Mouse (Mus musculus): ENCODE results near the gene Iba57. TPM values are rescaled to one million over a fixed set of nuclear protein-coding genes. Genes with fewer than 3 reads are reported as not detected.

Gene Iba57
- polyA plus RNA-seq, 1 experiment from 2014 or later, result 4.1 TPM

DNA sequence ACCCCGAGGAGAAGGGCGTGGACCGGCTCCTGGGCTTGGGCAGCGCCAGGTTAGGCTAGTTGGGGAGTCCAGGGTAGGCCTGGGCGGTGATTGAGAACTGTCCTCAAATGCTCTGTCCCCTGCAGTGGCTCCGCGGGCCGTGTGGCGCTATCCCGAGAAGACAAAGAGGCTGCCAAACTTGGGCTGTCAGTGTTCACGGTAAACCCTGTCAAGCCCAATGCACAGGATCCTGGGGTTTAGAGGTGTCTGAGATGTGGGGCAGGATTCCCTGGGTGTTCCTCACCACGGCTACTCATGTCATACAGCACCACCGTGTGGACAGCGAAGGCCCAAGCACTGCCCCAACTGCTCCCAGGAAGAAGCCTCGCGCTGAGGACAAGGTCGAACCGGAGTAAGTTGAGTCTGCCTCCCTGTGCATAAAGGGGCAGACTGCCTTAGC is 45.5 kb upstream of the Iba57 start:
- peak; percentile 86 for TF ChIP-seq CTCF (IDR thresholded peaks at IDR 0.05; ENCODE audit: low read depth)
- ATAC-seq, result peak; percentile 68
- peaks cover 49% of the 10 kb centered on the region for H3K36me3 ChIP-seq (ENCODE audit: control insufficient read depth, insufficient read depth)
- H3K4me2 ChIP-seq (replicated peaks; ENCODE audit: low read depth), result peak overlapping the region; percentile 85
- 0 out of 2 replicates have a peak, but pooled peaks cover 3% of the 10 kb centered on the region for H3K4me1 ChIP-seq (replicated peaks; ENCODE audit: control insufficient read depth, insufficient read depth, low read length)
- no peaks in the 10 kb centered on the region for H3K27me3 ChIP-seq (replicated peaks; ENCODE audit: control insufficient read depth, insufficient read depth, low read length)
- 8% methylated on average over 18 of the region's 18 CpGs for WGBS
- no peaks in the 10 kb centered on the region for H3K9me3 ChIP-seq (ENCODE audit: control insufficient read depth)
- peak overlapping the region; percentile 90 for H3K4me3 ChIP-seq (ENCODE audit: low read depth, low read length)
- peak overlapping the region; percentile 83 for H3K9ac ChIP-seq (ENCODE audit: low read depth, low read length)
- peak overlapping the region; percentile 97 for H3K27ac ChIP-seq (ENCODE audit: low read depth, low read length)

DNA sequence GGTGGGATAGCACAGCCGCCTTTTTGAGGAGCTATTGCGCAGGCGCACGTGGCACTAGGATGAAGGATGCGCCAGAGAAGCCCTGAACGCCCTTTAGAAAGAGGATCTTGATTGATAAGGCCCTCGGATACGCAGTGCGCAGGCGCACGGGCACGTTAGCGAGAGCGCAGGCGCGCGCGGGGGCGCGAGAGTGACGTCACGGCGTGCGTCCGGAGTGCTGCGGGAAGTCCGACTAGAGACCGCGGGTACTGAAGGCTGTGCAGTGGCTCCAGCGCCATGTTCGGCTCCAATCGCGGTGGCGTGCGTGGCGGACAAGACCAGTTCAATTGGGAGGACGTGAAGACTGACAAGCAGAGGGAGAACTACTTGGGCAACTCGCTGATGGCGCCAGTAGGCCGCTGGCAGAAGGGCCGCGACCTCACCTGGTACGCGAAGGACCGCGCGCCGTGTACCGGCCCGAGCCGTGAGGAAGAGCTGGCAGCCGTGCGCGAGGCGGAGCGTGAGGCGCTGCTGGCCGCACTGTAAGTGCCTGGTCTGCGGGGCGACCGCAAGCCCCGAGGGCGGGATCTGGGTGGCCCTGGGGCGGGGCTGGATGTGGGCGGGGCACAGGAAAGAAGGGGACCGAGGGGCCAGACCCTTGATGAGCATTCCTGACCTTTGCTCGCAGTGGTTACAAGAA is 44.8 kb upstream of the Iba57 start, which contains the start of gene 2310033P09Rik:
TSS of gene 2310033P09Rik (plus strand) at position 169 of the 679 bp plus-strand sequence.
- Histone ChIP-seq H3K9me3 (ENCODE audit: control insufficient read depth) (no peaks in the 10 kb centered on the region), H3K4me1 (replicated peaks; ENCODE audit: control insufficient read depth, insufficient read depth, low read length) (0 out of 2 replicates have a peak, but pooled peaks cover 3% of the 10 kb centered on the region), H3K9ac (ENCODE audit: low read depth, low read length) (peak within 1 kb of the TSS; percentile 83), H3K4me2 (replicated peaks; ENCODE audit: low read depth) (peak within 1 kb of the TSS; percentile 85), H3K4me3 (ENCODE audit: low read depth, low read length) (peak within 1 kb of the TSS; percentile 90), H3K27ac (ENCODE audit: low read depth, low read length) (peak within 1 kb of the TSS; percentile 97), H3K27me3 (replicated peaks; ENCODE audit: control insufficient read depth, insufficient read depth, low read length) (no peaks in the 10 kb centered on the region), H3K36me3 (ENCODE audit: control insufficient read depth, insufficient read depth) (peaks cover 49% of the 10 kb centered on the region)
- ATAC-seq, result peak; percentile 74
- TF ChIP-seq CTCF (IDR thresholded peaks at IDR 0.05; ENCODE audit: low read depth), result peak; percentile 25; the same call in 1 of the 2 replicates
- WGBS, result under 1% methylated on average over 67 of the region's 67 CpGs

DNA sequence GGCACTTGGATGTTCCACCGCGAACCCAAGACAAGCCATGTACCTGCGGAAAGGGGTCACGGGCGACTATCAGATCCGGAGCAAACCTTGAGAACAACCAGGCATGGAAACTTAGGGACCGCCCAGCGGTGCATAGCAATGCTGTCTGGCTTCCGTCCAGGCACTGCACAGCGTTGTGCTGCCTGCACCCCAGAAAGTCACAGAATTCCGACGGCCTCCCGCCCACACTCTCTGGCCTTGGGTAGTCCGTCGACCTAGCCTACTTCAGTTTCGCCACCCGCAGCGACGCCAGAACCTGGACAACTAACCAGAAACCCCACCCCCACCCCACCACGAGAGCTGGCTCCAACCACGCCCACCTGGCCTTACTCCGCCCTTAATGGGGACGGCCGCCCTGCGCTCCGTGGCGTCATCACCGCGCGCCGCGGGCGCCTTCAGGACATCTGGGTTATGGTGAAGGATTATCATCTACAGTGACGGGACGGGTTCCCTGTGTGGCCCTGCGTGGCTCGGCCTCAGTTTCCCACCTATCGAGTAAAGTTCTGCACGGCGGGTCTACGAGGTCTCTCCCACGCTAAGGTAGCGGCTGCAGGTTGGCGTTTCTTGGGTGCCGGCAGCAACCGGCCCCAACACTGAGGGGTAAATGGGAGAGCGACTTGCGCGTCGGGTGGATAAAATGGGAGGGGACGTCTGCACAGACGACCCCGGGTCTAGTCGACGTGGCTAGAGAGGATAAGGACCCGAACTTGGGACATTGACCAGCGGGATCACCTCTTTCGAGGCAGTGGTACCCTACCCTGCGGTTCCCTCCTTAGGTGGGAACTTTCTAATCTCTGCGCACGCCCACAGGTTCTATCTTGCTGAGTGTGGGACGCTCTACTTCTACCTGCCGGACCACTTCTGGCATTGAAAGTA is 38.8 kb upstream of the Iba57 start, which contains the start of gene Mrpl55:
TSS of gene Mrpl55 (plus strand) at position 406 of the 915 bp plus-strand sequence.
- no peak for TF ChIP-seq CTCF (IDR thresholded peaks at IDR 0.05; ENCODE audit: low read depth)
- Histone ChIP-seq H3K4me1 (replicated peaks; ENCODE audit: control insufficient read depth, insufficient read depth, low read length) (peaks cover 9% of the 10 kb centered on the region; the same call in 1 of the 2 replicates), H3K4me3 (ENCODE audit: low read depth, low read length) (peak within 1 kb of the TSS; percentile 92), H3K9me3 (ENCODE audit: control insufficient read depth) (no peaks in the 10 kb centered on the region), H3K27ac (ENCODE audit: low read depth, low read length) (peak within 1 kb of the TSS; percentile 64), H3K36me3 (ENCODE audit: control insufficient read depth, insufficient read depth) (peaks cover 23% of the 10 kb centered on the region), H3K9ac (ENCODE audit: low read depth, low read length) (peak within 1 kb of the TSS; percentile 81), H3K4me2 (replicated peaks; ENCODE audit: low read depth) (peak within 1 kb of the TSS; percentile 87), H3K27me3 (replicated peaks; ENCODE audit: control insufficient read depth, insufficient read depth, low read length) (no peaks in the 10 kb centered on the region)
- under 1% methylated on average over 63 of the region's 63 CpGs for WGBS
- ATAC-seq, result peak; percentile 91

DNA sequence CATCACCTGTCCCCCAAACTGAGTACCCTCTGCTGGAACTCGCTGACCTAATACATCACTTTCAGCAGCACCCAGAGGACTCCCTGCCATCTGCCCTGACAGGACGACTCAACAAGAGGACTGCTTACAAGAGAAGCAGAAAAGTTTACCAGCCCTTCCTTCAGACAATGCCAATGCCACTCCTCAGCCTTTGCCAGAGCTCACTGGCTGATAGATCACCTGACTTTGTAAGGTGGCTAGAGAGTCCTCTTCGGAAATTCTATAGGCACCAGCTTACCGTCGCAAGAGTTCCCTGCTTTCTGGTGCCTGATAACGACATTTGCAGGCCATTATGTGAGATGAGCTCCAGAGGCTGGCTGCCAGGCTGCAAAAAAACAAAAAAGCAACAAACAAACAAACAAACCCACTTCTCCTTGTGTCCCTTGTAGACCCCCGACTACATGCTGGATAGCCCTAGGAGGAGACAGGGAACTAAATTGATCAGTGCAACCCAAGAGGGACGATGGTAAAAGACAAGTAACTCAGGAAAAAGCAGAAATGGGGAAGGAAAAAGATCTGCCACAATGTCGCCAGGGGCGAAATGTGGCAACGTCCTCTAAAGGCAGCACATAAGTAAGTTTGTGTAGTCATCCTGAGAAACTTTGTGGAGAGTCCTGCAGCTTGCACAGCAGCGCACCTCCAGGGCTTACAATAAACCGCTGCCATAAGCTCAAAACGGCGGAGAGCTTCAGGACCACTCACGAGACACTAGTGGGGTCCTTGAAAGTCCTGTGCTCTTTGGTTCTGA is 37.9 kb upstream of the Iba57 start:
- H3K36me3 ChIP-seq (ENCODE audit: control insufficient read depth, insufficient read depth), result peaks cover 21% of the 10 kb centered on the region
- peaks cover 9% of the 10 kb centered on the region; the same call in 1 of the 2 replicates for H3K4me1 ChIP-seq (replicated peaks; ENCODE audit: control insufficient read depth, insufficient read depth, low read length)
- WGBS, result 25% methylated on average over 16 of the region's 16 CpGs
- peak overlapping the region; percentile 87 for H3K4me2 ChIP-seq (replicated peaks; ENCODE audit: low read depth)
- no peak for TF ChIP-seq CTCF (IDR thresholded peaks at IDR 0.05; ENCODE audit: low read depth)
- H3K27ac ChIP-seq (ENCODE audit: low read depth, low read length), result peak overlapping the region; percentile 64
- peak overlapping the region; percentile 81 for H3K9ac ChIP-seq (ENCODE audit: low read depth, low read length)
- ATAC-seq, result no peak
- H3K27me3 ChIP-seq (replicated peaks; ENCODE audit: control insufficient read depth, insufficient read depth, low read length), result no peaks in the 10 kb centered on the region
- H3K9me3 ChIP-seq (ENCODE audit: control insufficient read depth), result no peaks in the 10 kb centered on the region
- H3K4me3 ChIP-seq (ENCODE audit: low read depth, low read length), result peak overlapping the region; percentile 92

DNA sequence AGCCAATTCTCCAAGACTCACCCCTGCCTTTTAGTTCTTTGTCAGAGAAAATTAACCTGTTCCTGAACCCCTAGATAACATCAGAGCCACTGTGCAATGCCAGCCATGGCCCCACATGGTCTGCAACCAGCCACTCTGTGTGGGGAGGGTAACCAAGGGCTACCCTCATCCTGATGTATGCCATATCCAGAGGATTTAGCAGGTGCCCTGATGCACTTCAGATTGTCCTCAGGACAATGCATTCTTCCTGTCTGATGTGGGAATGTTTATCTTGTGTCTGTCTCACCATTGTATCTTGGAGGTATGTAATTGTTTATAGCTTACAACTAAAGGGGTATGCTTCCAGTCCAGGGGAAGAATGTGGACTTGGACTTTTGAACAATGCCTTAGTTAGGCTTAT is 32.7 kb upstream of the Iba57 start:
- H3K27me3 ChIP-seq (replicated peaks; ENCODE audit: control insufficient read depth, insufficient read depth, low read length), result no peaks in the 10 kb centered on the region
- H3K4me1 ChIP-seq (replicated peaks; ENCODE audit: control insufficient read depth, insufficient read depth, low read length), result peaks cover under 1% of the 10 kb centered on the region; the same call in 1 of the 2 replicates
- no peaks in the 10 kb centered on the region for H3K9me3 ChIP-seq (ENCODE audit: control insufficient read depth)
- H3K4me2 ChIP-seq (replicated peaks; ENCODE audit: low read depth), result no peak overlapping the region
- no peak overlapping the region for H3K27ac ChIP-seq (ENCODE audit: low read depth, low read length)
- H3K4me3 ChIP-seq (ENCODE audit: low read depth, low read length), result no peak overlapping the region
- no peak for ATAC-seq
- H3K36me3 ChIP-seq (ENCODE audit: control insufficient read depth, insufficient read depth), result peaks cover 7% of the 10 kb centered on the region; the same call in 1 of the 2 replicates
- no peak for TF ChIP-seq CTCF (IDR thresholded peaks at IDR 0.05; ENCODE audit: low read depth)
- H3K9ac ChIP-seq (ENCODE audit: low read depth, low read length), result no peak overlapping the region

Data from intestine, postnatal 0 days (tissue).